Mouse (Mus musculus): Measurements from ENCODE around the gene Rnf10.

GRCm38 (mm10) chr5:115204562-115205311 is 68.0 kb downstream of the Rnf10 start:
- no peak for TF ChIP-seq CTCF (IDR thresholded peaks at IDR 0.05; ENCODE audit: control insufficient read depth, insufficient read depth, insufficient read length)
- TF ChIP-seq USF1 (IDR thresholded peaks at IDR 0.05; ENCODE audit: low read depth): no peak
- no peak for TF ChIP-seq CEBPB (IDR thresholded peaks at IDR 0.05; ENCODE audit: low read depth)

Measured in C2C12 (cell line).